Mouse (Mus musculus): ENCODE results near the gene Grm5.

DNA sequence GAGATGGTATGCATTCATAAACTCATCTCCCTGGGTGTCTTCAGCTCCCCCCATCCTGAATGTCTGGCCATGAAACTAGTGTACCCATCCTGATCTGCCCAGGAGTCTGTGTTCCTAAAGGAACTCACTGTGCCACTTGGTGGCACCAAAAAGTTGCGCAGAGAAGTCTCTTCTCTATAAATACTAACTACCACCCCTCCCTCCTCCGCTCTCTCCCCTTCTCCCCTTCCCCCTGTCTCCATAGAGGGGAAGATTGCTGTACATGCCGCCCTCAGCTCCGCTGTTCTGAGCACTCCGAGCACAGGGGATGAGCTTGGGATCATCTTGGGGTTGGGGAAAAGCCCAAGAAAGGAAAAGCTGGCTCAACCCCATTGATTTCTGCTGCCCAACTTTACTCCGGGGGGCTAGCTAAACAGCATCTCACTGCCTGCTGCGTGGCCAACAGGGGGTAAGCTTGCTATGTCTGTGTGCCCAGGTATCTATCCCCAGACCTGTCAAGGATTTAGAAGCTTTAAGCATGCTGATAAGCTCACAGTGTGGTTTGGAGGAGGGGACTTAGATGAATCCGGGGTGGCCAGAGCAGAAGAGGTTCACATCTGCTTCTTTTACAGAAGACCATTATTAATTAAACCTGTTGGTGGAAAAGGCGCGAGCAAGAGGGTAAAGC lies 2.4 kb downstream of the Grm5 start:
- TF ChIP-seq CTCF (IDR thresholded peaks at IDR 0.05; ENCODE audit: low read depth) (no peak), EP300 (IDR thresholded peaks at IDR 0.05; ENCODE audit: low read depth) (no peak)
